Mouse (Mus musculus) Patski (cell line): ENCODE data around the gene Dbndd1. TPM values are rescaled to one million over a fixed set of nuclear protein-coding genes. Genes with fewer than 3 reads are reported as not detected.

Experiments used
- ATAC-seq: fragments of 100-300 bp; one replicate; pipeline ENCODE4 v1.8.0; 2021
- CTCF ChIA-PET: fragments of 350-600 bp; sonication (Branson Sonifier 250); formaldehyde crosslinking; loops from one replicate; lab custom pipeline; 2022; ENCODE audit warnings: inconsistent platforms; lab: Charles Lee
- POLR2A ChIA-PET: fragments of 350-600 bp; sonication (Branson Sonifier 250); formaldehyde crosslinking; loops from one replicate; lab custom pipeline; 2022; ENCODE audit warnings: antibody characterized with exemption, inconsistent platforms; lab: Charles Lee
- DNase-seq: peaks from one replicate; pipeline ENCODE4 v3.0.0-alpha.2; 2011; ENCODE audit warnings: low read depth, low spot score
- H3K27me3 ChIP-seq: fragments of 371-371 bp; one replicate; pipeline ENCODE4 v1.5.1; 2021
- CTCF ChIP-seq: fragments of 100-300 bp; IDR thresholded peaks from one replicate; pipeline ENCODE4 v1.5.1; 2021
- in situ Hi-C: fragments of 300-500 bp; cut with MboI; formaldehyde crosslinking; loops from 3 replicates; pipeline ENCODE4 v1.11.1; 2018; ENCODE audit warnings: low pct_unique_long_range_greater_than_20kb, mixed read lengths
- polyA plus RNA-seq: library from polyadenylated mRNA; unstranded; gene quantifications from one replicate; pipeline ENCODE4 v1.2.3, GENCODE M21; 2021

Gene Dbndd1
- polyA plus RNA-seq, 1 experiment from 2014 or later: 12.1 TPM

GRCm38 (mm10) chr8:123467476-123467875 lies 47.8 kb downstream of the Dbndd1 start:
- TF ChIP-seq CTCF: no peak
- DNase-seq: no peak
- ChIA-PET CTCF (no interaction called here), POLR2A (no interaction called here)
- no peaks in the 10 kb centered on the region for H3K27me3 ChIP-seq
- in situ Hi-C loops: no loop called here
- no peak for ATAC-seq

DNA sequence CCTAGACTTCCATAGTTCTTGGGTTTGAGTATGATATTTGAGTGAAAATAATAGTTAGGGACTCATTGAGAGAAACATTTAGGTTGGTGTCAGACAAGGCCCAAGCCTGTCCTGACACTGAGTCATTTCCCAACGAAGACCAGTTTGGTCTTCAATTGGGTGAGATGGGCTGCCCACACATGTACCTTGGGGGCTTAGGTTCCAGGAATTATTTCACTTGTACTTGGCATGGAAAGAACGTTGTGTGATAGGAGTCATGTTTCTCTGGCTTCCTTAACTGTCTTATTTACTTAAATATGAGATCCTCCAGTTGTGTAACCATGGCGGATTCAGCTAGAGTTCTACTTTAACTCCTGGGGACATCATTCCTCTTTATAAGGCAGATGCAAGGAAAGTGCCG lies 51.6 kb downstream of the Dbndd1 start:
- CTCF ChIA-PET: no interaction called here
- POLR2A ChIA-PET: interaction anchor here (0.6 kb wide), 1 partner anchor 384 kb away, joined by 3 read pairs; no protein-coding TSS in a partner anchor
- TF ChIP-seq CTCF: no peak
- no peak for DNase-seq
- in situ Hi-C loops: no loop called here
- H3K27me3 ChIP-seq: no peaks in the 10 kb centered on the region
- ATAC-seq: no peak

Other genes starting within 250 kb of the Dbndd1 start
- gene Fanca, start 196.9 kb downstream of the Dbndd1 start, polyA plus RNA-seq: 28.5 TPM
- gene Spire2, start 182.8 kb downstream of the Dbndd1 start, polyA plus RNA-seq: 7.1 TPM
- gene Tcf25, start 141.7 kb downstream of the Dbndd1 start, polyA plus RNA-seq: 232 TPM
- gene Mc1r, start 108.4 kb downstream of the Dbndd1 start, polyA plus RNA-seq: 0.05 TPM
- 3.9 TPM for gene Tubb3, start 104.0 kb downstream of the Dbndd1 start, polyA plus RNA-seq
- 38.9 TPM for gene Def8, start 91.9 kb downstream of the Dbndd1 start, polyA plus RNA-seq
- 63.4 TPM for gene Afg3l1, start 37.6 kb downstream of the Dbndd1 start, polyA plus RNA-seq
- 55.7 TPM for gene Gas8, start 3.4 kb upstream of the Dbndd1 start, polyA plus RNA-seq
- gene Rhou, start 138.5 kb upstream of the Dbndd1 start, polyA plus RNA-seq: 73.3 TPM